Mouse (Mus musculus) megakaryocyte-erythroid progenitor cell, adult 5 weeks (primary cell): ENCODE measurements around the gene Ccdc77. TPM values are rescaled to one million over a fixed set of nuclear protein-coding genes. Genes with fewer than 3 reads are reported as not detected.

ENCODE experiments used
- polyA plus RNA-seq: library from polyadenylated mRNA; stranded (reverse); fragments of >175 nt; gene quantifications from 2 replicates; pipeline ENCODE4 v1.2.3, GENCODE M21; 2012

Ccdc77 gene
- 2.9 and 4.2 TPM in 2 replicates for polyA plus RNA-seq

GRCm38 (mm10) chr6:120363688-120364522, at the start of gene Ccdc77, which contains the start of gene Kdm5a:
TSS of gene Ccdc77 (minus strand) at chr6:120364374.
TSS of gene Kdm5a (plus strand) at chr6:120364124.

GRCm38 (mm10) chr6:120294056-120294784, 70.0 kb downstream of the Ccdc77 start, which contains the start of the genes D330020A13Rik and B4galnt3:
TSS of gene D330020A13Rik (plus strand) at chr6:120294364.
TSS of gene B4galnt3 (minus strand) at chr6:120294559.

Other genes with a start within 250 kb of the Ccdc77 start
- gene D330020A13Rik, start 70.0 kb downstream of the Ccdc77 start, polyA plus RNA-seq = 0.09 TPM in 1 of 2 replicates, not detected in the other
- 0.02 and 0.06 TPM in 2 replicates for gene B4galnt3, start 69.8 kb downstream of the Ccdc77 start, polyA plus RNA-seq
- 18.1 and 25.7 TPM in 2 replicates for gene Kdm5a, start 250 bp downstream of the Ccdc77 start, polyA plus RNA-seq
- gene Il17ra, start 98.9 kb upstream of the Ccdc77 start, polyA plus RNA-seq = 70.6 and 82.0 TPM in 2 replicates
- gene Tmem121b, start 129.4 kb upstream of the Ccdc77 start, polyA plus RNA-seq = 3.4 and 5.6 TPM in 2 replicates
- gene Hdhd5, start 166.9 kb upstream of the Ccdc77 start, polyA plus RNA-seq = 6.3 and 7.3 TPM in 2 replicates